Mouse (Mus musculus) cerebral cortex, adult 2 months (tissue): ENCODE data around the gene Tmem98.

Experiments used
- WGBS: fragments of 180-500 bp; shearing (Covaris S2); methylation state at CpG from one replicate; pipeline ENCODE4 v1.1.7; 2018; 5-methylcytosine and 5-hydroxymethylcytosine counted together

The Tmem98 gene

DNA sequence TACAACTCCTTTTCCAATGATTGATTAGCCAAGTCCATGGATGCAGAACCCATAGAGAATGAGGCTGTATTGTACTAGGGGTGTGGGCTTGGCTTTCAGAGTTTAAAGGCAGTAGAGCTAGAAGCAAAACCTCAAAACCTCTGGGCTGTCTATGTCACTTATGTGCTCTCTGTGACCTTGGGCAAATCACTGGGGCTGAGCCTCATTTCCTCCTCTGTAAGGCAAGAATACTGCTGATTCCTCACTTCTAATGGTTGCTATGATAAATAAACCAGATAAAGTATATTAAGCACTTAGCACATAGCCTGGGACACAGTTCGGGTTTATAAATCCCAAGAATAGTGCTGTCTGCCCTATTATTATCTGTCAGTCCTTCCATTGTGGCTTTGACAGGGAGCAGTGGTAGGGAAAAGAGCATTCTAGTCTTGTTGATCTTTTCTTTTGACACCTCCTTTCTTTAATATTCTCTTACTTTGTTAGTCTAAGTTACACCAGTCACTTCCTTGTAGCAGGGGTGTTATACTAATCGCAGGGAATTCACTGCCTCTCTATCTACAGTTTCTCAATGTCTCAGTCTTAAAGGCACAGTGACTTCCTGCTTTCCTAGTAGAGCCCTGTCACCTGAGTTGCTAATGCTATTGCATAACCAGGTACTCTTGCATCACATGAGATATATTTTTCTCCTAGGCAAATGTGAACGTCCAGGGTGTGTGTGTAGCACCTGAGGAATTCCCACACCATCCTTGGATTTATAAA lies 18.1 kb upstream of the Tmem98 start:
- 70% methylated on average over 3 of the region's 3 CpGs for WGBS

DNA sequence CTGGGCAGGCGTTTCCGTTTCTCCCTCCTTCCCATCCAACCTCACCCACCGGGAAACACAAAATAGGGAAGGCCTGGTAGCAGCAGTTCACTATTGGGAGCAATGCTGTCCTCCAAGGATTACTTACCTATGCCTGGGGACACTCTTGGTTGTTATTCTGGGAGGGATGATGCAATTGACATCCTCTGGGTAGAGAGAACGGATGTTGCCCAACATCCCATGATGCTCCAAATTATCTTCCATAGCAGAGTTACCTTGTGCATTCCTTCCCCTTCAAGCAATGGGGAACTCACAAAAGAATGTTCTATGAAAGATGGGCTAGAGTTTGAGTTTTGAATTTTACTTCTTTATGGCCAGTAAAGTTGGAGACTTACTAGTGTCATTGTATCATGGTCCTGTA lies 16.6 kb upstream of the Tmem98 start:
- 80% methylated on average over 4 of the region's 4 CpGs for WGBS

GRCm38 (mm10) chr11:80794290-80794689 lies 15.7 kb upstream of the Tmem98 start:
- 96% methylated on average over 4 of the region's 4 CpGs for WGBS

GRCm38 (mm10) chr11:80795431-80795830 lies 14.5 kb upstream of the Tmem98 start:
- 47% methylated on average over 8 of the region's 8 CpGs for WGBS

- 75% methylated on average over 3 of the region's 3 CpGs for WGBS
Observed at GRCm38 (mm10) chr11:80799979-80800378, 10.0 kb upstream of the Tmem98 start.

- WGBS, result 69% methylated on average over 3 of the region's 3 CpGs
Observed at GRCm38 (mm10) chr11:80802706-80803105, 7.3 kb upstream of the Tmem98 start.

GRCm38 (mm10) chr11:80808551-80809070 lies 1.4 kb upstream of the Tmem98 start:
- 86% methylated on average over 6 of the region's 6 CpGs for WGBS

DNA sequence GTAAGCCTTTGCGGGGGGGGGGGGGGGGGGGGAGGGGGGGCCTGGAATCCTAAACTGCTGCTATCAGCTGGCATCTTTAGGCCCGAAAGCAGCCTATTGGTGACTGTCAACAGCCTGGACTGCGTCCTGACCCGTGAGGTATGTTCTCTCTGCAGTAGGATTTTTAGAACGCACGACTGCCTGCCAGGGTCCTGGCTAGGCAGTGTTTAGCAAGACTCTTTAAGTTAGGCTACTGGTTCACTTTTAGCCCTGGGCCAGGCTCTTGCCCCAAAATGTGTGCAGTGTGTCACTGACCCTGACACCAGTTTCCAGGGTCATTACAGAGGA lies 346 bp upstream of the Tmem98 start:
- 50% methylated on average over 6 of the region's 6 CpGs for WGBS

DNA sequence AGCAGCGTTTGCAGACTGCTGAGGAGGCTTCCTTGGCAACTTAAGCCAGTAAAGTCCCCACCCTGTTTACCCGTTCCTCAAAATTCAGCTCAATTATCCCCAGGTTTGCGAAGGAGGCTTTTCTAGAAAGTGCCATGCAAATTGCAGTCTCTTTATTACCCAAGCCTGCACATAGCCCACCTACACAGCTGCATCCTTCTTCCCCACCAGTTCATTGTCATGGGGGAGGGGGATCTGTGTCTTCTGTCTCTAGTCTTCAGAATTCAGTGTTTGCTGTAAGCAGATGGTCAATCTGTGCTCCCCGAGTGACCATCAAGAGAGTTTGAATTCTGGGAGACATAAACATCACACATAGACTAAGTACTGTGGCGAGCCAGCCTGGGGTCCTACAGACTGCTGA lies 1.2 kb downstream of the Tmem98 start:
- WGBS, result 29% methylated on average over 5 of the region's 5 CpGs

GRCm38 (mm10) chr11:80815354-80815753 lies 5.4 kb downstream of the Tmem98 start:
- 64% methylated on average over 7 of the region's 7 CpGs for WGBS

DNA sequence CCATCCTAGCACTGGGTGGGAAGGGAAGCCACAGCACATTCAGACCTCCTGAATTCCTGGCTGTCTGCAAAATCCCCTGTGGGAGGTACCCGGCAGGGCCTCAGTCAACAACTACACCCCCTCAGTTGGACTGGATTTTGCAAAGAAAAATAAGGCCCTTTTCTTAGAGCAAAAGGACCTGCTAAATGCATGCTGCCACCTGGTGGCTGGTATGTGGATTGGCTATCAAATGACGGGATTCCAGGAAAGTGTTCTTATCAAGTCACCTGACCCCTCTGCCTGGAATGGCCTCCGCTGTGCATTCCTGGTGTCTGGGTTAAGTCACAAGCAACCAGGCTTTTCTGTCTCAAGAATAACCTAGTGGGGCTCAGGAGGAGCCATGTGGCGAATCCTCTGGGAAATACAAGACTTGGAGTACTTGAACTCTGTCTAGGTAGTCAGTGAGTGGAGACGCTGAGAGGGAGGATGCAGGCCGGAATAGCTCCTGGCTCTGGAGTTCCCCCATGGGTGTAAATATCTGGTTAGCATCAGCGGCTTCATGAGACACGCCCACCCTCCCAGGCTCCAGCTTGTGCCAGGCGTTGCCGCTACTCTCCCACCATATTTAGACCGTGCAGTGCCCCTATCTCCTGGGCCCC lies 8.2 kb downstream of the Tmem98 start:
- 41% methylated on average over 11 of the region's 11 CpGs for WGBS

DNA sequence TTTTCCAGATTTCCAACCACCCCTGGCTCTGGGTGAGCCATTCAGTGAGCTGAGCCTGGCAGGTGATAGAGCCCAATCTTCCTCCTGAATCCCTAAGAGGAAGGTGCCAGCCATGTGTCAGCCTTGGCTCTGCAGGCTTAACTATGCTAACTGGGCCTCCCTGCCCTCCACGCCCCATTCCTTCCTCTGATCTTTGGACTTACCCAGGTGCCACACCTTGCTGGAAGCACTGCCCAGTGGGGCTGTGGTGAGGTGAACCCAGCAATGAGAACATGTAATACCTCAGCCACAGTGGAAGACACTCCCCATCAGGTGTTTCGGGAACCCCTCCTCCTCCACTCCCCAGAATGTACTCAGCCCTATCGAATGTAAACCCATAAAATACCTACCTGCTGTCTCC lies 10.1 kb downstream of the Tmem98 start:
- WGBS, result 90% methylated on average over 3 of the region's 3 CpGs

- 41% methylated on average over 14 of the region's 14 CpGs for WGBS
Observed at GRCm38 (mm10) chr11:80821296-80821695, 11.3 kb downstream of the Tmem98 start.

DNA sequence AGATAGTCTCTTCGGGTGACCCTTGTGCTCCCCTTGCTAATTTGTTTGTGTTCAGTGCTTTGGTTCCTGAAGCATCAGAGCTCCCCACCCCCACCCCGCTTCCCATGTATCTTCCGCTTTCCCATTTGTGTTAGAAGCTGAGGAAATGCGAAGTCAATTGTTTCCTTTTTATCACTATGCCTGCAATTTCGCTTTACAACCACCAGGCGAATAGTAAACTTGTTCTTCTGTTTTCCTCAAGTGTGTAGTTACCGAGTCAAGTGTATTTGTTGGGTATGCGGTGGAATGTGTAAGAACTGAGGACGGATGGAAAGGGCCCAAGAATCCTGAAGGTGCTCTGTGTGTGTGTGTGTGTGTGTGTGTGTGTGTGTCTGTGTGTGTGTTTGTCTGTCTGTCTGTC lies 11.8 kb downstream of the Tmem98 start:
- 80% methylated on average over 9 of the region's 9 CpGs for WGBS

GRCm38 (mm10) chr11:80835395-80835794 lies 25.4 kb downstream of the Tmem98 start:
- WGBS, result 90% methylated on average over 2 of the region's 2 CpGs

GRCm38 (mm10) chr11:80835841-80836240 lies 25.9 kb downstream of the Tmem98 start:
- WGBS, result 90% methylated on average over 4 of the region's 4 CpGs

DNA sequence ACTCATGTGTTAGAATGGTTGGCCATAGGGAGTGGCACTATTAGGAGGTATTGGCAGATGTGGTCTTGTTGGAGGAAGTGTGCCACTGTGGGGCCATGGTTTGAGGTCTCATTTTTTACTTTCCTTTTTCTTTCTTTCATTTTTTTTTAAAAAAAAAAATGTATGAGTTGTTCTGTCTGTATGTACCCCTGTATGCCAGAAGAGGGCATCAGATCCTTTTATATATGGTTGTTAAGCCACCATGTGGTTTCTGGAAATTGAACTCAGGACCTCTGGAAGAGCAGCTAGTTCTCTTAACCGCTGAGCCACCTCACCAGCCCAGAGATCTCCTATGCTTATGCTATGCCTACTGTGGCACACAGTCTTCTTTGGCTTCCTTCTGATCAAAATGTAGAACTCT lies 28.7 kb downstream of the Tmem98 start:
- WGBS, result 80% methylated on average over 1 of the region's 1 CpGs

DNA sequence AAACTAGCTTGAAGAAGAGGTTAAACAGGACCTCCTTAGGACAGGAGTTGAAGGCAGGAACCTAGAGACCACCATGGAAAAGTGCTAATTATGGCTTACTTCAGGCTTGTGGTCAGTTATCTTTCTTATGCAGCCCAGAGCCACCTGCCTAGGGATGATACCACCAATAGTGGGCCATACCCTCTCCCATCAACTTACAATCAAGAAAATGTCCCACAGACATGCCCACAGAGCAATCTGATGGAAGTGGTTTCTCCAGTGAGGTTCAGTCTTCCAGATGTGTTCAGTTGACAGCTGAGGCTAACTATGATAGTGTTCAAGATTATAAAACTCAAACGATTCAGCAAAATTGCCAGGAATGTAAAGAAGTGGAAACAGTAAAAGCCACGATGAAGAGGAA lies 33.5 kb downstream of the Tmem98 start:
- WGBS, result 84% methylated on average over 2 of the region's 2 CpGs

DNA sequence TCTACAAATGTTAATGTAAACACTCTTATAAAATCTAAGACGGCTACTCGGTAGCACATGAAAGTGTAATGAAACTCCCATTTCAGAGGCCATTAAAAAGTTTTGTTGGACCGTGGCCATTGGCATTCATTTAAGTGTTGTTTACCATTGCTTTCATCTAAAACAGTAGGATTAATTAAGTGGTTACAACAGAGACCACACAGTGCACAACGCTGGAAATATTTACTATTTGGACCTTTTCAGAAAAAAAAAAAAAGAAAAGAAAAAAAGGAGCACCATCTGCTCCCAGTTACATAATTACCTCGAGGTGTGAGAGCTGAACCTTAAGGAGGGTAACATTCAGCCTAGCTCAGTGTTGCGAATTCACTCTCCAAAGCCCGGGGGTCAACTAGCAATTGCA lies 35.5 kb downstream of the Tmem98 start:
- 38% methylated on average over 7 of the region's 7 CpGs for WGBS

DNA sequence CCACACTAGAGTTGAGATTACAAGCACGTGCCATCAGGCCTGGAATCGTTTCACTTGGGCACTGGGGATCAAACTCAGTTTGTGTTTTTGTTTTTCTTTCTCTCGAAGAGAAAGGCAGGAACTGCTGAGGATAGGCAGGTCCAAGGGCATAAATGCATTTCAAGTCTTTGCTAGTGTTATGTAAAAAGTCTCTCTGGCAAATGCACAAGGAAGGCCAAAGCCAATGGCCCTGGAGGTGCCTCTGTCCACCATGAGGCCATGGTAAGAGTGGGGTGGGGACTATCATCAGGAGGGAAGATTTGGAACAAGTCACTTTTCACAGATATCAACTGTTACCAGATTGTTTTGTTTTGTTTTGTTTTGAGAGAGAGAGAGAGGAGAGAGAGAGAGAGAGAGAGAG lies 36.1 kb downstream of the Tmem98 start:
- 47% methylated on average over 3 of the region's 3 CpGs for WGBS

GRCm38 (mm10) chr11:80848131-80848530 lies 38.2 kb downstream of the Tmem98 start:
- 79% methylated on average over 5 of the region's 5 CpGs for WGBS

GRCm38 (mm10) chr11:80851859-80852258 lies 41.9 kb downstream of the Tmem98 start:
- WGBS, result 60% methylated on average over 5 of the region's 5 CpGs

GRCm38 (mm10) chr11:80853014-80853413 lies 43.0 kb downstream of the Tmem98 start:
- WGBS, result 42% methylated on average over 3 of the region's 3 CpGs
